Mouse (Mus musculus): Measurements from ENCODE around the gene Gm28372. TPM values are rescaled to one million over a fixed set of nuclear protein-coding genes. Genes with fewer than 3 reads are reported as not detected.

The Gm28372 gene
- total and polyA plus RNA-seq, 3 experiments: not detected

- H3K9me3 ChIP-seq (replicated peaks; ENCODE audit: insufficient read depth, low read length): no peaks in the 10 kb centered on the region
- H3K27me3 ChIP-seq (ENCODE audit: control insufficient read depth in 1 of 2, insufficient read depth in 2 of 2, low read length in 2 of 2): no peaks in the 10 kb centered on the region
- peaks cover 42% of the 10 kb centered on the region for H3K79me2 ChIP-seq (ENCODE audit: control insufficient read depth, insufficient read depth, low read length, poor library complexity)
- peak within 1 kb of the TSS; percentile 76 for H3K27ac ChIP-seq (ENCODE audit: control insufficient read depth, low read depth, low read length)
- peaks cover 12 to 28% of the 10 kb centered on the region in 2 experiments for H3K4me1 ChIP-seq (ENCODE audit: control insufficient read depth in 1 of 2, insufficient read depth in 2 of 2, low read length in 2 of 2)
- DNase-seq (ENCODE audit: low read depth, low spot score): peak; percentile 96
- H3K9ac ChIP-seq (ENCODE audit: control insufficient read depth, low read depth, low read length, poor library complexity, severe bottlenecking): peak within 1 kb of the TSS; percentile 92
- H3K4me3 ChIP-seq (ENCODE audit: control insufficient read depth in 1 of 2, insufficient read depth in 1 of 2, low read depth in 2 of 2, low read length in 2 of 2): peak within 1 kb of the TSS; percentile 76 to 81
- peaks cover 0 to 30% of the 10 kb centered on the region in 2 experiments; a peak in 2 of 4 replicates for H3K36me3 ChIP-seq (ENCODE audit: control insufficient read depth in 1 of 2, insufficient read depth in 2 of 2, low read length in 2 of 2)
- TF ChIP-seq POLR2AphosphoS5 (IDR thresholded peaks at IDR 0.05; ENCODE audit: borderline replicate concordance, low read depth, low read length) (no peak), POLR2A (IDR thresholded peaks at IDR 0.05; ENCODE audit: control insufficient read depth in 1 of 2, insufficient read depth in 1 of 2, low read depth in 1 of 2, low read length in 2 of 2, poor library complexity in 1 of 2) (peak; percentile 66 to 83; a peak in 3 of 4 replicates), CHD1 (IDR thresholded peaks at IDR 0.05; ENCODE audit: low read depth, low read length) (no peak), NRF1 (IDR thresholded peaks at IDR 0.05; ENCODE audit: insufficient read depth, low read depth, low read length, poor library complexity, severe bottlenecking) (peak; percentile 75), NELFE (IDR thresholded peaks at IDR 0.05; ENCODE audit: low read depth, low read length) (peak; percentile 62), ZKSCAN1 (IDR thresholded peaks at IDR 0.05; ENCODE audit: low read depth, low read length) (no peak), ZMIZ1 (IDR thresholded peaks at IDR 0.05; ENCODE audit: low read depth, low read length) (no peak; the same call in 1 of the 2 replicates), MYB (IDR thresholded peaks at IDR 0.05; ENCODE audit: low read depth, low read length) (0 out of 2 replicates have a peak, but pooled peaks have one; percentile 19), EP300 (IDR thresholded peaks at IDR 0.05; ENCODE audit: low read depth in 1 of 2, low read length in 2 of 2) (0 out of 4 replicates have a peak, but pooled peaks of 1 of the 2 experiments have one; percentile 8), RAD21 (IDR thresholded peaks at IDR 0.05; ENCODE audit: low read depth, low read length) (no peak; the same call in 1 of the 2 replicates), MXI1 (IDR thresholded peaks at IDR 0.05; ENCODE audit: low read depth, low read length) (peak; percentile 43), CTCF (IDR thresholded peaks at IDR 0.05 in 2 of 3, conservative IDR thresholded peaks at IDR 0.05 in 1 of 3; ENCODE audit: control insufficient read depth in 1 of 3, insufficient read depth in 1 of 3, low read depth in 2 of 3, low read length in 3 of 3, poor library complexity in 1 of 3, severe bottlenecking in 1 of 3) (peak in 2 of 3 experiments; percentile 6 to 19; a peak in 3 of 6 replicates), MYC (IDR thresholded peaks at IDR 0.05; ENCODE audit: low read depth, low read length) (peak; percentile 71), GABPA (IDR thresholded peaks at IDR 0.05; ENCODE audit: low read depth, low read length) (no peak), TBP (IDR thresholded peaks at IDR 0.05; ENCODE audit: low read depth, low read length) (peak; percentile 64), MAX (IDR thresholded peaks at IDR 0.05; ENCODE audit: low read length) (peak; percentile 90), MEF2A (IDR thresholded peaks at IDR 0.05; ENCODE audit: extremely low read depth, insufficient replicate concordance, low read depth, low read length, poor library complexity, severe bottlenecking) (no peak), JUND (IDR thresholded peaks at IDR 0.05; ENCODE audit: low read depth, low read length) (no peak), MAFK (IDR thresholded peaks at IDR 0.05; ENCODE audit: borderline replicate concordance, low read depth, low read length) (no peak), E2F4 (IDR thresholded peaks at IDR 0.05; ENCODE audit: borderline replicate concordance, low read depth, low read length) (peak; percentile 87; the same call in 1 of the 2 replicates), CHD2 (IDR thresholded peaks at IDR 0.05; ENCODE audit: low read length) (no peak), RCOR1 (IDR thresholded peaks at IDR 0.05; ENCODE audit: low read depth, low read length) (no peak; the same call in 1 of the 2 replicates), GATA1 (IDR thresholded peaks at IDR 0.05; ENCODE audit: low read depth, low read length) (no peak), ZNF384 (IDR thresholded peaks at IDR 0.05; ENCODE audit: low read depth, low read length) (no peak), SMC3 (IDR thresholded peaks at IDR 0.05; ENCODE audit: low read depth, low read length) (no peak; the same call in 1 of the 2 replicates), USF1 (IDR thresholded peaks at IDR 0.05; ENCODE audit: low read depth, low read length) (peak; percentile 98), SIN3A (IDR thresholded peaks at IDR 0.05; ENCODE audit: low read length) (peak; percentile 94), MAZ (IDR thresholded peaks at IDR 0.05; ENCODE audit: low read depth, low read length) (0 out of 2 replicates have a peak, but pooled peaks have one; percentile 23), ZC3H11A (IDR thresholded peaks at IDR 0.05; ENCODE audit: low read depth, low read length) (no peak), POLR2AphosphoS2 (IDR thresholded peaks at IDR 0.05; ENCODE audit: low read length) (peak; percentile 53; the same call in 1 of the 2 replicates), ELF1 (IDR thresholded peaks at IDR 0.05; ENCODE audit: low read depth, low read length) (peak; percentile 99), KAT2A (conservative IDR thresholded peaks at IDR 0.05; ENCODE audit: low read depth, low read length) (no peak; the same call in 1 of the 2 replicates), BHLHE40 (IDR thresholded peaks at IDR 0.05; ENCODE audit: borderline replicate concordance, low read depth, low read length) (peak; percentile 92), USF2 (IDR thresholded peaks at IDR 0.05; ENCODE audit: borderline replicate concordance in 1 of 2, insufficient read depth in 1 of 2, low read depth in 1 of 2, low read length in 2 of 2) (peak; percentile 87 to 94), ETS1 (IDR thresholded peaks at IDR 0.05; ENCODE audit: low read depth, low read length) (no peak; the same call in 1 of the 2 replicates)
These were observed 19.3 kb downstream of the Gm28372 start, which contains the start of the genes Vps16 and Pced1a for GRCm38 (mm10) chr2:130424126-130424853. Vps16 (plus strand) TSS chr2:130424339. Pced1a (minus strand) TSS chr2:130424701.
